Mouse (Mus musculus) gastrocnemius, postnatal 36 days (tissue): ENCODE data around the gene Psmd9. TPM values are rescaled to one million over a fixed set of nuclear protein-coding genes. Genes with fewer than 3 reads are reported as not detected.

Source experiments
- DNase-seq, 2 experiments: peaks; one replicate each; pipeline ENCODE4 v3.0.0; 2022
- intact Hi-C: fragments of 180-260 bp; cut with DNase I; formaldehyde crosslinking; loops from one replicate; pipeline ENCODE4 v1.15.1; 2025
- total RNA-seq, 2 experiments: library from RNA; stranded (reverse); gene quantifications; 2 replicates each; pipeline ENCODE4 v1.2.3; 2021

The Psmd9 gene
- total RNA-seq, 2 experiments from 2014 or later: 13.0 to 15.7 TPM

DNA sequence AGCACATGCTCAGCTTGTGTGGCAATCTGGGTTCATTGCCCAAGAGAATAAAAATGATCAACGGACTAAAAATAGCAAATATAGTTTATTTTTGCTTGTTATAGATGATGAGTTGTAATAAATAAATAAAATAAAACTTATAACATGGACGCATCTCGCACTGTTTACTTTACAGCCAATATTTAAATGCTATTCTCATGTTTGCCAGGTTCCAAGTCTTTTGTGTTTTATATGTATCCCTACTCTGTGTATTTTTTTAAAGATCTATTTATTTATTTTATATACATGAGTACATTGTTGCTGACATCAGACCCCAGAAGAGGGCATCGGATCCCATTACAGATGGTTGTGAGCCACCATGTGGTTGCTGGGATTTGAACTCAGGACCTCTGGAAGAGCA is 108.5 kb downstream of the Psmd9 start:
- intact Hi-C loops: no loop called here
- DNase-seq: no peak

DNA sequence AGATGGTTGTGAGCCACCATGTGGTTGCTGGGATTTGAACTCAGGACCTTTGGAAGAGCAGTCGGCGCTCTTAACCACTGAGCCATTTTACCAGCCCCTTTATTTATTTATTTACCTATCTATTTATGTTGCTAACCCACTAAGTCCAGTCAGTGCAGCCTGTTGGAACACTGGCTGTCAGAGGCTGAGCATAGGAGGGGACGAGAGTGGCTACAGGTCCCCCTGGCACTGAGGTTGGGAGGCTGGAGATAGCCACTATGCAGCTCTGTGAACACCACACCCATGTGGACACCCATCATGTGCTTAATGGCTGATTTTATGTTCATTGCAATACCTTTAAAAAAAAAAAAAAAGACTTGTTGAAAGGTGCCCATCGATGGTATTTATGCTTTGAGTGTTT is 110.0 kb downstream of the Psmd9 start:
- no peak for DNase-seq
- intact Hi-C loops: no loop called here

DNA sequence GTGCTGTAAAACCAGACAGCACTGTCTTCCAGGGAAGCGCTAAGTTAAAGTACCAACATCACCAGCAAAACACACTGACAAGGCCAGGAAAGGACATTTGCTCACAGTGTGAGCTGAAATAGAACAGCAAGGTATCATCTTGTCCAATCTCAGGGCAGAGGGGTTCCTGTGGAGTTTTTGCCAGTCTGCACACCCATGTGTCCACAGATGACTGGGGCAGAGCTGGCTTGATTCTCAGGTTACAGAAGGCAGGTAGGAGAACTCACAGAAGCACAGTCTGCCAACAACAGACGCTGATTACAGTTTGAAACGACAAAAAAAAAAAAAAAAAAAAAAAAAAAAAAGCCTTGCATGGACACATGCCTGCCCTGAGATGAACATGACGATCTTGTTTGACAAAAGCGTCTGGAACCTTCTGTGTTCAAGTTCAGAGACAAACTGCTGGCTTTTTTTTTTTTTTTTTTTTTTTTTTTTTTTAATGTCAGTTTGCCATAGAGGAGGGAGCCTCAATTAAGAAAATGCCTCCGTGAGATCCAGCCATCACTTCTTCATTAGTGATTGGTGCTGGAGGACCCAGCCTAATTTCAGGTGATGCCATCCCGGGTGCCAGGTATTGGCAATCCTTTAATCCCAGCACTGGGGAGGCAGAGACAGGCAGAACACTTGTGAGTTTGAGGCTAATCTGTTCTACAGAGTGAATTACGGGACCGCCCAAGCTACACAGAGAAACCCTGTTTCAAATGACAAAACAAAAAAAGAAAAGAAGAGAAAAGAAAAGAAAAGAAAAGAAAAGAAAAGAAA is 112.3 kb downstream of the Psmd9 start:
- intact Hi-C loops: loop anchor here (2.0 to 10.0 kb wide), 2 partner anchors 87 to 163 kb away; no protein-coding TSS in a partner anchor
- no peak for DNase-seq

DNA sequence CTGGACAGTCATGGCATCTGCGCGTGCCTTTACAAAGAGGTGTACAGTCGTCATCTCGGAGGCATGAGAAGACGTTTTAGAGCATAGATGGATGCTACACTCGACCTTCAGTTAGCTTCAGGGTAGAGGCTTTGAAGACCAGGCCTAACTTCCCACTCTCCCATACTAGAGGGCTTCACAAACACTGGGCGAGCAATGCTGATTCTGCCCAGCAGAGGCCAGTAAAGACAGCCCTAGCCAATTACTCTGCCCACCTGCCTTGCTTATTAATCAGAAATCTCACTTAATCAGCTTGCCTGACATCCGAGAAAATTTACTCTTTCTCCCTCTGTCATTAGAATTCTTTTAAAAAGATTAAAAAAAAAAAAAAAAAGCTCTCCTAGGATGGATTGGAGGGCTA is 116.0 kb downstream of the Psmd9 start:
- DNase-seq: no peak
- intact Hi-C loops: loop anchor here (5.0 to 10.0 kb wide), 2 partner anchors 62 to 160 kb away; no protein-coding TSS in a partner anchor

DNA sequence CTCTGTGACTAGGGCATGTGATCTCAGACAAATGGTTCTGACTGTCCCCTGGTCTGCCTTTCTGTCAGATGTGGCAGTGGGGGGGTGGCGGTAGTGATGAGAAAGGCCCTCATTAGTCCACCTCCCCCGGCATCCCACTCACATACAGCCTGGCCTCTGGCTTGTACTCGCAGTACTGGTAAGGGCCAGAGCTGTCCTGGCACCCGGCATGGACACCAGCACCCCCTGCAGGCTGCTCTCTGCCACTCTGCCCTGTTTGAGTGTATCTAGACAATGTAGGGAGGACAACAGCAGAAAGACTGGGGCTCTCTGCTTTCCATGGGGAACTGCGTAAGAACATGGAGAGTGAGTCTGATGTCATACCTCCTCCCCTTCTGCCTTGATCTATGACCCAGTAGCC is 118.9 kb downstream of the Psmd9 start:
- DNase-seq: no peak
- intact Hi-C loops: loop anchor here (5.0 to 10.0 kb wide), 2 partner anchors 59 to 157 kb away; no protein-coding TSS in a partner anchor

DNA sequence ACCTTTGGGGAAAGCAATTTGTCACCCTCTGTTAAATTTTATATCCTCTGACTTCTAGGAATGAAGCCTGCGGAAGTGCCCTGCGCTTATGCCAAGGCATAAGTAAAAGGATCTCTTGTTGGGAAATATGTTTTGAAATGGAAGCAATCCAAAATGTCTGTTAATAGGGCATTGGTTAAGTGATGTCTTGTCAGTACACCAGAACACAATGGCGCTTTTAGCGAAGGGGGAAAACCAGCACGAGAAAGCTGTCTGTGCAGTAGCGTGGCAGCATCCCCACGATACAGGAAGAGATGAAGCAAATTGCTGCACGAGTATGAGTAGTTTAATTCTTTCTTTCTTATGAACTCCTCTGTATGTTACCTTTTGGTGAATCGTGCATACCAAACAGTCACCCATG is 125.4 kb downstream of the Psmd9 start:
- intact Hi-C loops: no loop called here
- no peak for DNase-seq

DNA sequence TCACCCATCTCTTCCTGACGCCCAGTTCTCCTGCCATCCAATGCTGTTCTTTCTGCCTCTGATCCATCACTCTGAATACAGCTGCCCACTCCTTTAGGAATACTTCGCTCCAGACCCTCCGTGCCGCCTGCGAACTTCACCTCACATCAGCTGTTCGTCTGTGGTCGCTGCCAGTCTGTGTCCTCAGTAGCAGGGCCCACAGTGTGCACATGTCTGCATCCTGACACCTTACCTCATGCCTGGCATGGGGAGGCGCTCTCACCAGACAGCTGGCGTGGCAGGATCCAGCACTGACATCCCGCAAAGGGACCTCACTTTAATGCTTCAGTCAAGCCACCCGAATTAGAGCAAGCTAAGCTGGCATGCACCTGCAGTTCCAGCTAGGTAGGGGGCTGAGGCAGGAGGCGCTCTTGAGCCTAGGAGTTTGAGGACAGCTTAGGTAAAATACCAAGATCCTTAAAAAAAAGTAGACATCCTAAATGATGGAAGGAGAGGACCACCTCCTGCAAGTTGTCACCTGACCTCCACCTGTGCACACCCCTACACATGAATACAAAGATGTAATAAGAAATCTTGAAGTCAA is 127.1 kb downstream of the Psmd9 start:
- no peak for DNase-seq
- intact Hi-C loops: no loop called here

DNA sequence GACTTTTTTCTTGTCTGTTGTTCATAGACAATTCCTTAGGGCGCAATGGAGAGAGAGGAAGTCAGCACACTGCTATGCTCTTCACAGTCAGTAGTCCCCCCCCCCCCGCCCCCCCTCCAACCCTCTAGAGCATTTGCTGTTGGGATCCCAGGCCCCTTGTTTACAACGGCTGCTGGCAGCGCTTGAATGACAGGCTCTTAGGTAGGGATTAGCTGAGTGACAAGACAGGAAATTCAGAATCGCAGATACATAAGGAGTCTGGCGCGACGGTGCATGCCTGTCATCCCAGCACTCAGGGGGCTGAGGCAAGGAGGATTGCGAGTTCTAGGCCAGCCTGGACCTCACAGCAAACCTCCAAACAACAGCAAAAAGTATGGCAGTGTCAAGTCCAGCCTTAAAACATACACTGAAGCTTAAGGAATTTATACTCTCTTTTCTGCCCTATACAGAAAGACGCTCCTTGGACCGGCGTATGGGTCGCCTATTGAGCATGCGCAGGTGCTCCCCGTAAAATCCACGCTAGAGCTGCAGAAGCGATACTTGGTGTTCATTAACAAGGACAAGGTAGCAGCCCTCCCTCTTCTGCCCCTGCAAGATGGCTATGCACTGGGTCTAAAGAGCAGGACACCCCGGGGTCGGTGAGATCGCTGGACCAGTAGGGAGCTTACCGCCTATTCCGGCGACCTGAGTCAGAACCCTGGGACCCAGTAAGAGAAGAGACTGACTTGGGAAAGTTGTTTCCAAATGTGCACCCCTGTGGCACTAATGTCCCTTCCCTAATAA is 128.0 kb downstream of the Psmd9 start:
- no peak for DNase-seq
- intact Hi-C loops: no loop called here

DNA sequence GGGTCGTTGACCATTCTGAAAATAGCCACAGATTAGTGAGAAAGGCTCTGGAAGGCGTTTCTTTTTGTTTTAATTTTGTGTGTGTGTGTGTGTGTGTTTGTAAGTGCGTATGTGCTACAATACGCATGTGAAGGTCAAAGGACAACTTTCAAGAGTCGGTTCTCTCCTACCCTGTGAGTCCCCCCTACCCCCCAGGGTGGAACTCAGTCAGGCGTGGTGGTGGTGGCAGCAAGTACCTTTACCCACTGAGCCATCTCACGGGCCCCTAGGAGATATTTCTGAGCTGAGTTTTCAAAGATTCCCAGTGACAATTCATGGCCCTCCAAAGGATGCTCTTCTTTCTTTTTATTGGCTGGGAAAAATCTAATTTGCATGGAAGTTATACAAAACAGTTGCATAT is 128.6 kb downstream of the Psmd9 start:
- no peak for DNase-seq
- intact Hi-C loops: no loop called here

DNA sequence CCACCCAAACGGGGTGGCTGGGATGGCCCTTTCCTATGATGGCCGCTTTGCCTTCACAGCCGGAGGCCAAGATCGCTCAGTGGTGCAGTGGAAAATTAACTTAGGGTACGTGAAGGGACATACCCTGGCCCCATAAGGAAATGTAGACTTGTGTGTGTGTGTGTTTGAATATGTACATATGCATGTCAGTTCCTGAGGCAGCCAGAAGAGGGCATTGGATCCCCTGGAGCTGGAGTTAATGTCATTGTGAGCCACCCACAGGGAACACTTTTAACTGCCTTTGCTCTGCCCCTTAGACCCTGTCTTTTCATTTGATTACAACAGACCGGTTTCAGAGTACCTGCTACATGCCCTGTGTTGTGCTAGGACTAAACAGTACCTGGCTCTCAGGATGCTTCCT is 129.3 kb downstream of the Psmd9 start:
- intact Hi-C loops: no loop called here
- no peak for DNase-seq

Other genes starting within 250 kb of the Psmd9 start
- gene Kdm2b, start 179.6 kb upstream of the Psmd9 start, total RNA-seq: 10 to 100 TPM; 10.0 to 11.2 TPM
- gene Orai1, start 154.3 kb upstream of the Psmd9 start, total RNA-seq: 10 to 100 TPM; 35.9 to 39.1 TPM
- gene Morn3, start 122.4 kb upstream of the Psmd9 start, total RNA-seq: not detected
- gene Tmem120b, start 101.0 kb upstream of the Psmd9 start, total RNA-seq: 10 to 100 TPM; 18.9 to 19.0 TPM
- gene Rhof, start 36.7 kb upstream of the Psmd9 start, total RNA-seq: under 1 TPM; 0.15 to 0.38 TPM
- gene Setd1b, start 27.2 kb upstream of the Psmd9 start, total RNA-seq: 10 to 100 TPM in 1 of 2 experiments, 1 to 10 TPM in 1; 7.7 to 13.0 TPM
- under 1 TPM in 1 of 2 experiments, not detected in 1; 0.79 TPM for gene Hpd, start 13.3 kb downstream of the Psmd9 start, total RNA-seq
- 1 to 10 TPM in 1 of 2 experiments, under 1 TPM in 1; 0.87 to 2.2 TPM for gene Wdr66, start 82.7 kb downstream of the Psmd9 start, total RNA-seq
- 10 to 100 TPM in 1 of 2 experiments, 1 to 10 TPM in 1; 6.6 to 10.7 TPM for gene Bcl7a, start 174.4 kb downstream of the Psmd9 start, total RNA-seq
- 10 to 100 TPM; 49.7 to 50.7 TPM for gene Mlxip, start 225.4 kb downstream of the Psmd9 start, total RNA-seq